Mouse (Mus musculus) liver, adult 2 months (tissue): ENCODE measurements at regions not wholly inside any gene's neighbourhood (a gene's known extent, or its start where the extent isn't known, plus 50 kb on each side); places are given as distances from the start of the nearest gene placed in this dataset.

Source experiments
- DNase-seq: peaks from one replicate; pipeline ENCODE4 v3.0.0-alpha.2; 2011; ENCODE audit warnings: low read depth, low spot score; ENCODE audit errors: extremely low read depth
- H3K27ac ChIP-seq: fragments of 200-500 bp; replicated peaks from 2 replicates; pipeline ENCODE4 v1.5.1; 2012; ENCODE audit warnings: low read depth, mild to moderate bottlenecking, control low read depth, inconsistent platforms, low read length; ENCODE audit not compliant: insufficient read depth
- H3K27me3 ChIP-seq: fragments of 200-500 bp; 2 replicates; pipeline ENCODE4 v1.6.1; 2012; ENCODE audit warnings: mild to moderate bottlenecking, moderate library complexity, low read length, inconsistent platforms; ENCODE audit not compliant: control insufficient read depth, insufficient read depth
- H3K36me3 ChIP-seq: fragments of 200-500 bp; 2 replicates; pipeline ENCODE4 v1.6.1; 2012; ENCODE audit warnings: low read length, inconsistent platforms; ENCODE audit not compliant: control insufficient read depth, insufficient read depth
- H3K4me1 ChIP-seq: fragments of 200-500 bp; 2 replicates; pipeline ENCODE4 v1.6.1; 2011; ENCODE audit warnings: low read length; ENCODE audit not compliant: control insufficient read depth, insufficient read depth
- H3K4me3 ChIP-seq: fragments of 200-500 bp; 2 replicates; pipeline ENCODE4 v1.5.1; 2011; ENCODE audit warnings: low read depth, mild to moderate bottlenecking, control low read depth, low read length, moderate library complexity; ENCODE audit not compliant: insufficient read depth
- H3K79me2 ChIP-seq: fragments of 200-500 bp; 2 replicates; pipeline ENCODE4 v1.6.1; 2012; ENCODE audit warnings: inconsistent platforms, mild to moderate bottlenecking, low read length, moderate library complexity; ENCODE audit not compliant: control insufficient read depth, insufficient read depth
- H3K9ac ChIP-seq: fragments of 200-500 bp; 2 replicates; pipeline ENCODE4 v1.6.1; 2012; ENCODE audit warnings: low read depth, mild to moderate bottlenecking, control low read depth, inconsistent platforms, low read length
- CTCF ChIP-seq: fragments of 200-500 bp; IDR thresholded peaks from 2 replicates; pipeline ENCODE4 v1.5.1; 2011; ENCODE audit warnings: low read depth, low read length, control low read depth
- POLR2A ChIP-seq: fragments of 200-500 bp; IDR thresholded peaks from 2 replicates; pipeline ENCODE4 v1.6.1; 2011; ENCODE audit warnings: low read length, control low read depth; ENCODE audit not compliant: insufficient read depth; ENCODE audit errors: extremely low read depth
- WGBS: fragments of 180-500 bp; shearing (Covaris S2); methylation state at CpG from one replicate; pipeline ENCODE4 v1.1.7; 2018; 5-methylcytosine and 5-hydroxymethylcytosine counted together

DNA sequence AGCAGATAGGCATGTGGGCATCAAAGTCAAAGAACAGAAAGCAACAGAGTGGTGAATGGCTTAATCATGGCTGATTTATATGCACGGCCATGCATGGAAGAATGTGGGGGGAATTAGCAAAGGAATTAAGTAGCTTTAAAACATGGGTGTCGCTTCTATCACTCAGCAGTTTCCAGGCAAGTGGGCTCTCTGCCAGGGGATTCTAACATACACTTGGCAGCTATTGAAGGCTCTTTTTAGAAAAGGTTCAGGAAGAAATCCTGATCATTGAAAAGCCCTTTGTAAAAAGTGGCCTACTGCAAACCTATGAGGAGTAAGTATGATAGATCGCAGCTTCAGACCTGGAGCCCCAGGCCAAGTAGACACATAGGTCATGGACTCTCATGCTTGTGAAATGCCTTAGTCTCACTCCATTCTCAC is 469.1 kb upstream of the Klf4 start:
- no peaks in the 10 kb centered on the region for H3K27me3 ChIP-seq
- TF ChIP-seq CTCF, result no peak
- no peak for TF ChIP-seq POLR2A
- no peak overlapping the region for H3K4me3 ChIP-seq
- H3K36me3 ChIP-seq, result no peaks in the 10 kb centered on the region
- DNase-seq, result peak; percentile 62
- no peaks in the 10 kb centered on the region for H3K79me2 ChIP-seq
- H3K4me1 ChIP-seq, result peaks cover 8% of the 10 kb centered on the region
- 61% methylated on average over 3 of the region's 3 CpGs for WGBS
- no peak overlapping the region for H3K9ac ChIP-seq
- H3K27ac ChIP-seq, result no peak overlapping the region

DNA sequence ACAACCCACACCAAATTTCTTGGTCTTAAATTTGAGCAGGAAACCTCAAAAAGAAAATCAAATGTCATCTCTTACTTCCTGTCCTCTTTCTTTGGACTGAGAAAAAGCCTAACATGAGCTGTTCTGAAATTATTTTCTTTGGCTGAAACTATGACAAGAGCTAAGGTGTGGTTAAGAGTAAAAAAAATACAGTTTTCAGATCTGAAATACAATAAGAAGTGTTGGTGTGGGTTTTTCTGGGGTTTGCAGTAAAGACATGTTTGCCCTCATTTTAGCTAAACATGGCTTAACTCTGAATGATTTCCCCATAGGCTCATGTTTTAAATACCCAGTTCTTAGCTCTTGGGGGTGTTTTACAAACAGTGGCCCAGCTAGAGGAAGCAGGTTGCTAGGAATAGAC is 451.8 kb upstream of the Klf4 start:
- no peak for TF ChIP-seq CTCF
- TF ChIP-seq POLR2A, result no peak
- no peaks in the 10 kb centered on the region for H3K36me3 ChIP-seq
- DNase-seq, result no peak
- H3K9ac ChIP-seq, result no peak overlapping the region
- no peaks in the 10 kb centered on the region for H3K79me2 ChIP-seq
- H3K4me3 ChIP-seq, result no peak overlapping the region
- no peaks in the 10 kb centered on the region for H3K4me1 ChIP-seq
- H3K27me3 ChIP-seq, result no peaks in the 10 kb centered on the region
- H3K27ac ChIP-seq, result no peak overlapping the region

GRCm38 (mm10) chr4:55978539-55978938 is 446.3 kb upstream of the Klf4 start:
- H3K27me3 ChIP-seq, result no peaks in the 10 kb centered on the region
- no peaks in the 10 kb centered on the region for H3K4me1 ChIP-seq
- no peak overlapping the region for H3K27ac ChIP-seq
- H3K36me3 ChIP-seq, result no peaks in the 10 kb centered on the region
- no peak for DNase-seq
- no peak overlapping the region for H3K9ac ChIP-seq
- TF ChIP-seq CTCF (no peak), POLR2A (no peak)
- WGBS, result 83% methylated on average over 4 of the region's 4 CpGs
- H3K4me3 ChIP-seq, result no peak overlapping the region
- no peaks in the 10 kb centered on the region for H3K79me2 ChIP-seq

- H3K4me1 ChIP-seq, result no peaks in the 10 kb centered on the region
- no peak for DNase-seq
- TF ChIP-seq CTCF (no peak), POLR2A (no peak)
- H3K36me3 ChIP-seq, result no peaks in the 10 kb centered on the region
- no peak overlapping the region for H3K27ac ChIP-seq
- H3K79me2 ChIP-seq, result no peaks in the 10 kb centered on the region
- H3K4me3 ChIP-seq, result no peak overlapping the region
- H3K9ac ChIP-seq, result no peak overlapping the region
- H3K27me3 ChIP-seq, result no peaks in the 10 kb centered on the region
- 86% methylated on average over 2 of the region's 2 CpGs for WGBS
These were observed 444.0 kb upstream of the Klf4 start for GRCm38 (mm10) chr4:55976265-55976664.

DNA sequence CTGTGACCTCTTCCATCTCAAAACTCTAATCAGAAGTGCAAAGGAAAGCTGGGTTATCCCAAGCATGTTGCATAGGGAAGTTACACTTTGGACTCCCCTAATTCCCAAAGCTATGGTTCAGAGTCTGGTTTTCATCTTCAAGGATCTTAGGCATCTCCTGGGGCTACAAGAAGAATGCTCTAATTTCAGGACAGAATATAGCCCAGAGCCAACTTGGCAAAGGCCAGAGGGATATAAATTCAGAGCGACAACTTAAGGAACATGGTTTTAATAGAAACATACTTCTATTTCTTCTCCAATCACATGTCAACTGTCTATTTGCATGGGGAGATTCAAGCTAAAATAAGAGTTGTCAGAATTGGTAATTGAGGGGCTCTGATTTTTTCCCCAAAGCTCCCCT is 441.4 kb upstream of the Klf4 start:
- Histone ChIP-seq H3K79me2 (no peaks in the 10 kb centered on the region), H3K36me3 (no peaks in the 10 kb centered on the region), H3K4me1 (no peaks in the 10 kb centered on the region), H3K27ac (no peak overlapping the region), H3K4me3 (no peak overlapping the region), H3K27me3 (no peaks in the 10 kb centered on the region), H3K9ac (no peak overlapping the region)
- TF ChIP-seq CTCF (no peak), POLR2A (no peak)
- no peak for DNase-seq
- WGBS, result 92% methylated on average over 1 of the region's 1 CpGs

GRCm38 (mm10) chr4:55972235-55972819 is 440.1 kb upstream of the Klf4 start:
- no peaks in the 10 kb centered on the region for H3K79me2 ChIP-seq
- H3K4me3 ChIP-seq, result no peak overlapping the region
- no peak overlapping the region for H3K9ac ChIP-seq
- H3K4me1 ChIP-seq, result no peaks in the 10 kb centered on the region
- no peak for DNase-seq
- no peaks in the 10 kb centered on the region for H3K36me3 ChIP-seq
- TF ChIP-seq POLR2A, result no peak
- no peak for TF ChIP-seq CTCF
- no peaks in the 10 kb centered on the region for H3K27me3 ChIP-seq
- 80% methylated on average over 7 of the region's 7 CpGs for WGBS
- H3K27ac ChIP-seq, result no peak overlapping the region
